Mouse (Mus musculus) neural tube, embryonic 12.5 days (tissue): Measurements from ENCODE around the gene Rpl9. TPM values are rescaled to one million over a fixed set of nuclear protein-coding genes. Genes with fewer than 3 reads are reported as not detected.
A peak's percentile ranks its signal among the peaks of the same experiment; 100 is the strongest.

Experiments used
- ATAC-seq: fragments of 200-750 bp; cut with Nextera tagmentation; 2 replicates; pipeline ENCODE4 v1.8.0; 2017; ENCODE audit warnings: low read depth, mild to moderate bottlenecking, moderate TSS enrichment, moderate library complexity; ENCODE audit not compliant: low FRiP score
- H3K27ac ChIP-seq: fragments of 300-500 bp; sonication (generic); 2 replicates; pipeline ENCODE4 v1.5.1; 2016
- H3K27me3 ChIP-seq: fragments of 300-500 bp; sonication (generic); replicated peaks from 2 replicates; pipeline ENCODE4 v1.6.1; 2016; ENCODE audit warnings: mild to moderate bottlenecking
- H3K36me3 ChIP-seq: fragments of 300-500 bp; sonication (generic); 2 replicates; pipeline ENCODE4 v1.6.1; 2016; ENCODE audit warnings: mild to moderate bottlenecking
- H3K4me1 ChIP-seq: fragments of 300-500 bp; sonication (generic); 2 replicates; pipeline ENCODE4 v1.6.1; 2016
- H3K4me2 ChIP-seq: fragments of 300-500 bp; sonication (generic); replicated peaks from 2 replicates; pipeline ENCODE4 v1.6.1; 2016; ENCODE audit warnings: mild to moderate bottlenecking
- H3K4me3 ChIP-seq: fragments of 300-500 bp; sonication (generic); 2 replicates; pipeline ENCODE4 v1.5.1; 2016
- H3K9ac ChIP-seq: fragments of 300-500 bp; sonication (generic); 2 replicates; pipeline ENCODE4 v1.6.1; 2016; ENCODE audit warnings: mild to moderate bottlenecking
- H3K9me3 ChIP-seq: fragments of 300-500 bp; sonication (generic); 2 replicates; pipeline ENCODE4 v1.6.1; 2016; ENCODE audit warnings: mild to moderate bottlenecking
- WGBS: fragments of 180-500 bp; shearing (Covaris S2); methylation state at CpG from one replicate; pipeline ENCODE4 v1.1.7; 2016; 5-methylcytosine and 5-hydroxymethylcytosine counted together
- polyA plus RNA-seq: library from polyadenylated mRNA; unstranded; fragments of >200 nt; fragmentation: Nextera tagmentation; extraction: Ambion mirVana; gene quantifications from 2 replicates; pipeline ENCODE4 v1.2.1, GENCODE M21; 2016

Gene Rpl9
- polyA plus RNA-seq, 1 experiment from 2014 or later = 677 TPM

DNA sequence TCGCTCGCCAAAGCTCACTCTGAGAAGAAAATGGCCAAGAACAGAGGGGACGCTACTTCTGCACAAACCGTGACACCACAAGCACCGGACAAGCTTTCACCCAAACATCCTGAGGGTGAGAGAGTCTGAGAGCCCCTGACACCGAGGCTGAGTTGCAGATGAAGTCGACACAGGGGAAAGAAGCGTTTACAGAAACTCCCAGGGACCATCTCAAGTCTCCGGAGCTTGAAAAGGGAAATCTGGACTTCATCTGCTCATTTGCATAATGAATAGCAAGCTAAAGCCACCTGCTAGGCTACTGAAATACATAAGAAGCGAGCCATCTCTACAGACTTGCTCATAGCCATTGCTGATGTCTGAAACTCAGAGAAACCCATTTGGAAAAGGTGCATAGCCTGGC is 27.9 kb upstream of the Rpl9 start:
- Histone ChIP-seq H3K36me3 (peaks cover 73% of the 10 kb centered on the region), H3K27me3 (no peaks in the 10 kb centered on the region), H3K9ac (no peak overlapping the region), H3K4me2 (no peak overlapping the region), H3K4me1 (peaks cover 7% of the 10 kb centered on the region; the same call in 1 of the 2 replicates), H3K4me3 (no peak overlapping the region), H3K27ac (no peak overlapping the region), H3K9me3 (no peaks in the 10 kb centered on the region)
- no peak for ATAC-seq
- 83% methylated on average over 10 of the region's 10 CpGs for WGBS

DNA sequence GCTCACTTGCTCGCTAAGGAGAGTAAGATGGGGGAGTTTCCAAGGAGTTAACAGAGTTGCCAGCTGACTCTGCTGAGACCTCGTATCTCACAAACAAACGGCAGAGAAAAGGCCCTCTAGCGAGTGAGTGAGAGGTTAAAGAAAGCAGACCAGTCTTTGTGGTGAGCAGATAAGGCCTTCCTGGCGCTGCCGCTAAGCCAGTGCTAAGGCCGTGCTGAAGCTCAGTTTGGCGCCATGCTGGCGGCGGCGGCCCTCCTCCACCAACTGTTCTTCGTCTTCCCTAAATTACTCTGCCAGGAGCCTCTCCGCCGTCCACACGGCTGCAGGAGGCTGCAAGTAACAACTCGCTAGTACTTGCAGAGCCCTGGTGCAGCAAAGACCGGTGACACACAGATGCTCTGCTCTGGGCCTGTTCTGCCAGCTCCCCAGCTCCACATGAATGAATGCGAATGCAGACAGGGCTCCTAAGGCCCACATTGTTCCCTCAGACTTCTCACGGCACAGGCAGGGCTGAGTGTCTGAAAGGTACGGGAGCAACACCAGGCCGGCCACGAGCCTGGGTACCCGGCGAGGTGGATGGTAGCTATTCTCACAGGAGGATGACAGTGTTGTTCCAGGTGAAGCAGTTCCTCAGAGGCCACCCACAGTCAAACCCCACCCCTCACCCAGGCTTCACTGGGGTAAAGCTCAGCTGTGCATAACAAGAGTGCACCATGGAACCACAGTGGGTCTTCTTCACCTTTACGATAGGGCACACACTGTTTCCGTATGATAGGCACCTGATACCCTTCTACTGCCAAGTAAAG is 24.6 kb upstream of the Rpl9 start:
- no peaks in the 10 kb centered on the region for H3K9me3 ChIP-seq
- no peak overlapping the region for H3K4me3 ChIP-seq
- peak overlapping the region; percentile 38; the same call in 1 of the 2 replicates for H3K9ac ChIP-seq
- H3K4me2 ChIP-seq = peak overlapping the region; percentile 33; the same call in 1 of the 2 replicates
- ATAC-seq = no peak
- 25% methylated on average over 26 of the region's 26 CpGs for WGBS
- H3K36me3 ChIP-seq = peaks cover 61% of the 10 kb centered on the region
- H3K4me1 ChIP-seq = peaks cover 7% of the 10 kb centered on the region; the same call in 1 of the 2 replicates
- H3K27me3 ChIP-seq = no peaks in the 10 kb centered on the region
- no peak overlapping the region for H3K27ac ChIP-seq

DNA sequence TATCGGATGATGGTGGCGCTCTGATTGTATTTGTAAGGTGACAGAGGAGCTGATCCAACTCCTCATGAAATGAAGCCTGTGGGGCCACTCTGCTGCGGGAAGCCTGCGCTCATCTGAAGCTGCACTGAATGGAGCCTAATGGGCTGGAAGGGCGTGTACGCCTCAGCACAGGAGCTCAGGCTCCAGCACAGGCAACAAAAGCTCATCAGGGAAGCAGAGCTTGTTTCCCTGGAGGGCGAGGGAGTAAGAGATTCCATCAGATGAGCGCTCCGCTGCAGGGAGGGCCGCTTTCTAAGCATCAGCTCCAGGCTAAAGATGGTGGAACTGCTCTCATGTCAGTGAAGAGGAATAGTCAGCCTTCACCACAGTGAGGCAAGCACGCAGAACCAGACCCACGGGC is 16.7 kb upstream of the Rpl9 start:
- Histone ChIP-seq H3K36me3 (peaks cover 69% of the 10 kb centered on the region), H3K9ac (no peak overlapping the region), H3K4me1 (no peaks in the 10 kb centered on the region; the same call in 1 of the 2 replicates), H3K4me3 (no peak overlapping the region), H3K4me2 (no peak overlapping the region), H3K27ac (no peak overlapping the region), H3K9me3 (no peaks in the 10 kb centered on the region), H3K27me3 (no peaks in the 10 kb centered on the region)
- no peak for ATAC-seq
- WGBS = 39% methylated on average over 12 of the region's 12 CpGs

DNA sequence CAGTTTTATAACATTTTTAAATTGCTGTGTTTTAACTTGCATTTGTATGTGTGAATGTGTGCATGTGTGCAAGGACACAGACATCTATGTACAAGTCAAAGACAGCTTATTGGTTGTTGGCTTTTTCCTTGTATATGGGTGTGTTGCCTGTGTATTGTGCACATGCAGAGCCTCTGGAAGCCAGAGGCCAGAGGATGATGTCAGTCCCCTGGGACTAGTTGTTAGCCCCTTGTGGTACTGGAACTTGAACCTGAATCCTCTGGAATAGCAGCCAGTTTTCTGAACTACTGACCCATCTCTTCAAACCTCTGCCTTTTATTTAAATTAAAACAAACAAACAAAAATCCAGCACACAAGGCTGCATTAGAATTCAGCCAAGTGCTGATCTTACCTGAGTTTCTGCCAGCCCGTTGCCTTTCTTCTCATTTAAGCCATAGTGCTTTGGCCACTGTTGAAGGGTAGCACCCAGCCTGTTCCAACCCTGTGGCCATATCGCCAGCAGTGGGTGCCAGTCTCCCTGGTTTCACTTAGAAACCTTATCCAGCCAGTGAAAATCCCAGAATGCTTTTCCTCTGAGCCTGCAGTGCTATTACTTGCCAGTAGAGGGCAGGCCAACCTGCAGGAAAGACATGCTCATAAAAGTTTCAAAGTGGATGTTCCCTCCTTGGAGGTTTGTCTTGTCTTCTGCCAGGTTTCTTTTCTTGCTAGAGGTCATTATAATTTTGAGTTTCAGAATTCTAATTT is 10.2 kb upstream of the Rpl9 start:
- Histone ChIP-seq H3K27ac (no peak overlapping the region), H3K4me2 (no peak overlapping the region), H3K4me1 (no peaks in the 10 kb centered on the region), H3K9me3 (no peaks in the 10 kb centered on the region), H3K36me3 (peaks cover 68% of the 10 kb centered on the region), H3K4me3 (no peak overlapping the region), H3K27me3 (no peaks in the 10 kb centered on the region), H3K9ac (no peak overlapping the region)
- 25% methylated on average over 2 of the region's 2 CpGs for WGBS
- peak; percentile 56; the same call in 1 of the 2 replicates for ATAC-seq

GRCm38 (mm10) chr5:65394425-65394824 is 3.2 kb upstream of the Rpl9 start:
- no peak overlapping the region for H3K4me3 ChIP-seq
- H3K9ac ChIP-seq = no peak overlapping the region
- no peaks in the 10 kb centered on the region for H3K9me3 ChIP-seq
- ATAC-seq = no peak
- H3K27me3 ChIP-seq = no peaks in the 10 kb centered on the region
- H3K4me2 ChIP-seq = no peak overlapping the region
- H3K27ac ChIP-seq = no peak overlapping the region
- peaks cover 34% of the 10 kb centered on the region for H3K36me3 ChIP-seq
- WGBS = 94% methylated on average over 7 of the region's 7 CpGs
- H3K4me1 ChIP-seq = peaks cover 8% of the 10 kb centered on the region

- Histone ChIP-seq H3K9ac (peak overlapping the region; percentile 97), H3K4me3 (peak overlapping the region; percentile 89), H3K4me2 (peak overlapping the region; percentile 73), H3K27me3 (no peaks in the 10 kb centered on the region), H3K36me3 (peaks cover 42% of the 10 kb centered on the region), H3K4me1 (peaks cover 12% of the 10 kb centered on the region), H3K9me3 (no peaks in the 10 kb centered on the region), H3K27ac (no peak overlapping the region)
- ATAC-seq = peak; percentile 69
- WGBS = 4% methylated on average over 12 of the region's 12 CpGs
Observed at GRCm38 (mm10) chr5:65391753-65392152, 509 bp upstream of the Rpl9 start.

DNA sequence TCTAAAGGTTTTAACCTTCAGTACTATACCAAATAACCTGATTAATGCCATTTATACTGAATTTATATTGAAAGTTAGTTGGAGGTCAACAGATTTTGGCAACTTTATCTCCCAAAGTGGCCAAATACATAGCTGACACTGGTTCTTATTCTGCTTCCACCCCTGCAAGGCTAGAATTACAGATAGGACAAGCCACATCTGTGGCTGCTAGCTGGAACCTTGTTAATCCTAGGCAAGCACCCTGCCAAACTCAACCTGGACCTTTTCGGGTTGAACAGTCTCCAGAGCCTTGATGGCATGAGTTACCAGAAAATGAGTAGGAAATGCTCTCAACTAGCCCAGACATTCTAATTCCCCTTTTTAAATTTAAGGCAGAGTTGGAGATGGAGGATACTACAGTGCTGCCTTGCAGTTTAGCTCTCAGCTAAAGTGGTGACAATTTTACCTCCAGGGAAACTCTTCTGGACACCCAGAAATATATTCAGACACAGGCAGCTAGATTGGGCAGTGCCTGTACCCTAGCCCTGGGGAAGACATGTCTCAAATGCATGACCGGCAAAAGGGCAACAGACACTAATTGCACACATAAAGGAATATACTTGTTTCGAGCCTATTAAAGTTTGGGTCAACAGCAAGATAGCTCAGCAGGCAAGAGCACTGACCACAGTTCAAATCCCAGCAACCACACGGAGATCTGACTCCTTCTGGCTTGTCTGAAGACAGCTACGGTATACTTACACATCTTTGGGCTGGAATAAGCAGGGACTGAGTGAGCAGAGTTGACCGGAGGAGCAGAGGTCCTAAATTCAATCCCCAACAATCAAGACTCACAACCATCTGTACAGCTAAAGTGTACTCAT is 4.0 kb downstream of the Rpl9 start:
- Histone ChIP-seq H3K9ac (no peak overlapping the region), H3K4me3 (no peak overlapping the region), H3K4me2 (no peak overlapping the region), H3K36me3 (peaks cover 42% of the 10 kb centered on the region), H3K27ac (no peak overlapping the region), H3K27me3 (no peaks in the 10 kb centered on the region), H3K4me1 (peaks cover 12% of the 10 kb centered on the region), H3K9me3 (no peaks in the 10 kb centered on the region)
- ATAC-seq = no peak
- 78% methylated on average over 6 of the region's 6 CpGs for WGBS

GRCm38 (mm10) chr5:65385704-65386103 is 5.5 kb downstream of the Rpl9 start:
- Histone ChIP-seq H3K9ac (no peak overlapping the region), H3K9me3 (no peaks in the 10 kb centered on the region), H3K4me2 (no peak overlapping the region), H3K36me3 (peaks cover 42% of the 10 kb centered on the region), H3K27ac (no peak overlapping the region), H3K4me3 (no peak overlapping the region), H3K27me3 (no peaks in the 10 kb centered on the region), H3K4me1 (peaks cover 12% of the 10 kb centered on the region)
- 82% methylated on average over 2 of the region's 2 CpGs for WGBS
- ATAC-seq = no peak

GRCm38 (mm10) chr5:65374746-65375145 is 16.5 kb downstream of the Rpl9 start:
- Histone ChIP-seq H3K27me3 (no peaks in the 10 kb centered on the region), H3K4me2 (no peak overlapping the region), H3K4me1 (no peaks in the 10 kb centered on the region), H3K4me3 (no peak overlapping the region), H3K36me3 (no peaks in the 10 kb centered on the region), H3K27ac (no peak overlapping the region), H3K9me3 (no peaks in the 10 kb centered on the region), H3K9ac (no peak overlapping the region)
- 82% methylated on average over 7 of the region's 7 CpGs for WGBS
- ATAC-seq = no peak

DNA sequence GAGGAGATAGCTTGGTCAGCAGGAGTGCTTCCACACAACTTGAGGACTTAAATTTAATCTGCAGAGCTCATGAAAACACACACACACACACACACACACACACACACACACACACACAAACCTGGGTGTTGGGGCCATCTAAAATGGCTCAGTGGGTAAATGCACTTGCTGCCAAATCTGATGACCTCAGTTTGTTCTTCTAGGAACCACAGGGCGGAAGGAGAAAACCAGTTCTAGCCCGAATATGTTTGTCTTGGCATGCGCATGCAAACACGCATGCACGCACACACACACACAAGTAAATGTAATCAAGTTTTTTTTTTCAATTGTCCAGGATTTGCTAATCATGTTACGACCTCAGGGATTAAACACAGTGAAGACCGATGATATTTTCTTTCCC is 19.7 kb downstream of the Rpl9 start:
- WGBS = 95% methylated on average over 7 of the region's 7 CpGs
- Histone ChIP-seq H3K4me1 (no peaks in the 10 kb centered on the region), H3K36me3 (no peaks in the 10 kb centered on the region), H3K4me3 (no peak overlapping the region), H3K4me2 (no peak overlapping the region), H3K9ac (no peak overlapping the region), H3K27ac (no peak overlapping the region), H3K9me3 (no peaks in the 10 kb centered on the region), H3K27me3 (no peaks in the 10 kb centered on the region)
- ATAC-seq = no peak

DNA sequence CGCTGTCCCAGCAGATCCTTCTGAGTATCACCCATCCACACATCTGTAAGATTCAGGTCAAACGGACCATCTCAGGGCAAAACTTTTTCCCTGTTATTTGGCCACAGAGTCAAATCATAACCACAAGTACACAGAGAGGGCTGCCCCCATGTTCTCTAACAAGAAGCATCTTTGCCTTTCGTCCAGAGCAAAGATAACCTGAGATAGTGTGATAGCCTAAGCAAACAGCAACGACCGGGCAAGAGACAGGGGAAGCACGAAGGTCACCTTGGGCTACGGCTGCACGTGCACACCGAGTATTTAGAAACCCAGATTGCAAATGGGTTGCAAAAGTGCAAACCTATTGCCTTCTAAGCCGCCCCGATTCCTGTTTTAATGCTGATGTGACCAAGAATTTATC is 23.4 kb downstream of the Rpl9 start:
- Histone ChIP-seq H3K4me3 (no peak overlapping the region), H3K9ac (no peak overlapping the region), H3K9me3 (no peaks in the 10 kb centered on the region), H3K27me3 (no peaks in the 10 kb centered on the region), H3K4me2 (no peak overlapping the region), H3K4me1 (no peaks in the 10 kb centered on the region), H3K36me3 (no peaks in the 10 kb centered on the region), H3K27ac (no peak overlapping the region)
- WGBS = 91% methylated on average over 11 of the region's 11 CpGs
- ATAC-seq = no peak

GRCm38 (mm10) chr5:65357771-65358170 is 33.5 kb downstream of the Rpl9 start:
- no peaks in the 10 kb centered on the region for H3K4me1 ChIP-seq
- H3K4me2 ChIP-seq = no peak overlapping the region
- no peak for ATAC-seq
- no peak overlapping the region for H3K27ac ChIP-seq
- H3K36me3 ChIP-seq = no peaks in the 10 kb centered on the region
- H3K9ac ChIP-seq = no peak overlapping the region
- H3K9me3 ChIP-seq = no peaks in the 10 kb centered on the region
- H3K27me3 ChIP-seq = no peaks in the 10 kb centered on the region
- WGBS = 94% methylated on average over 3 of the region's 3 CpGs
- no peak overlapping the region for H3K4me3 ChIP-seq
